Mouse (Mus musculus): Measurements from ENCODE around the gene Mrpl51. TPM values are rescaled to one million over a fixed set of nuclear protein-coding genes. Genes with fewer than 3 reads are reported as not detected.

Gene Mrpl51
- polyA plus RNA-seq (2015; fragmentation: Illumina TruSeq; extraction: RNeasy Lipid Tissue Mini Kit (QIAGEN cat#74804); ENCODE audit: low read depth, low replicate concordance): 88.5 TPM

GRCm38 (mm10) chr6:125191332-125192015 is at the start of gene Mrpl51, which contains the start of gene Ncapd2:
Mrpl51 (plus strand) TSS chr6:125191801.
Ncapd2 (minus strand) TSS chr6:125191701.

GRCm38 (mm10) chr6:125145001-125145400 is 46.6 kb upstream of the Mrpl51 start, which contains the start of gene Iffo1:
Iffo1 (plus strand) TSS chr6:125145241.

GRCm38 (mm10) chr6:125166051-125166751 is 25.4 kb upstream of the Mrpl51 start, which contains the start of gene Gapdh:
Gapdh (minus strand) TSS chr6:125166467.

GRCm38 (mm10) chr6:125215148-125215954 is 23.8 kb downstream of the Mrpl51 start, which contains the start of gene Vamp1:
Vamp1 (plus strand) TSS chr6:125215551.

GRCm38 (mm10) chr6:125231117-125232044 is 39.8 kb downstream of the Mrpl51 start, which contains the start of gene Tapbpl:
Tapbpl (minus strand) TSS chr6:125231860.

GRCm38 (mm10) chr6:125236782-125237181 is 45.2 kb downstream of the Mrpl51 start, which contains the start of gene Cd27:
Cd27 (minus strand) TSS chr6:125237010.

Other genes with a start within 250 kb of the Mrpl51 start
- 223 TPM for gene Cops7a, start 226.3 kb upstream of the Mrpl51 start, polyA plus RNA-seq (2015; fragmentation: Illumina TruSeq; extraction: RNeasy Lipid Tissue Mini Kit (QIAGEN cat#74804); ENCODE audit: low read depth, low replicate concordance)
- gene Pianp, start 195.1 kb upstream of the Mrpl51 start, polyA plus RNA-seq (2015; fragmentation: Illumina TruSeq; extraction: RNeasy Lipid Tissue Mini Kit (QIAGEN cat#74804); ENCODE audit: low read depth, low replicate concordance): 147 TPM
- gene Zfp384, start 182.7 kb upstream of the Mrpl51 start, polyA plus RNA-seq (2015; fragmentation: Illumina TruSeq; extraction: RNeasy Lipid Tissue Mini Kit (QIAGEN cat#74804); ENCODE audit: low read depth, low replicate concordance): 32.4 TPM
- 59.0 TPM for gene Ing4, start 152.0 kb upstream of the Mrpl51 start, polyA plus RNA-seq (2015; fragmentation: Illumina TruSeq; extraction: RNeasy Lipid Tissue Mini Kit (QIAGEN cat#74804); ENCODE audit: low read depth, low replicate concordance)
- gene Acrbp, start 142.1 kb upstream of the Mrpl51 start, polyA plus RNA-seq (2015; fragmentation: Illumina TruSeq; extraction: RNeasy Lipid Tissue Mini Kit (QIAGEN cat#74804); ENCODE audit: low read depth, low replicate concordance): 11.1 TPM
- gene Lpar5, start 123.9 kb upstream of the Mrpl51 start, polyA plus RNA-seq (2015; fragmentation: Illumina TruSeq; extraction: RNeasy Lipid Tissue Mini Kit (QIAGEN cat#74804); ENCODE audit: low read depth, low replicate concordance): not detected
- gene Chd4, start 95.8 kb upstream of the Mrpl51 start, polyA plus RNA-seq (2015; fragmentation: Illumina TruSeq; extraction: RNeasy Lipid Tissue Mini Kit (QIAGEN cat#74804); ENCODE audit: low read depth, low replicate concordance): 73.7 TPM
- 19.9 TPM for gene Nop2, start 59.9 kb upstream of the Mrpl51 start, polyA plus RNA-seq (2015; fragmentation: Illumina TruSeq; extraction: RNeasy Lipid Tissue Mini Kit (QIAGEN cat#74804); ENCODE audit: low read depth, low replicate concordance)
- 47.2 TPM for gene Iffo1, start 46.6 kb upstream of the Mrpl51 start, polyA plus RNA-seq (2015; fragmentation: Illumina TruSeq; extraction: RNeasy Lipid Tissue Mini Kit (QIAGEN cat#74804); ENCODE audit: low read depth, low replicate concordance)
- 3,136 TPM for gene Gapdh, start 25.3 kb upstream of the Mrpl51 start, polyA plus RNA-seq (2015; fragmentation: Illumina TruSeq; extraction: RNeasy Lipid Tissue Mini Kit (QIAGEN cat#74804); ENCODE audit: low read depth, low replicate concordance)
- 21.1 TPM for gene Ncapd2, start 100 bp upstream of the Mrpl51 start, polyA plus RNA-seq (2015; fragmentation: Illumina TruSeq; extraction: RNeasy Lipid Tissue Mini Kit (QIAGEN cat#74804); ENCODE audit: low read depth, low replicate concordance)
- 241 TPM for gene Vamp1, start 23.8 kb downstream of the Mrpl51 start, polyA plus RNA-seq (2015; fragmentation: Illumina TruSeq; extraction: RNeasy Lipid Tissue Mini Kit (QIAGEN cat#74804); ENCODE audit: low read depth, low replicate concordance)
- gene Tapbpl, start 40.1 kb downstream of the Mrpl51 start, polyA plus RNA-seq (2015; fragmentation: Illumina TruSeq; extraction: RNeasy Lipid Tissue Mini Kit (QIAGEN cat#74804); ENCODE audit: low read depth, low replicate concordance): 6.2 TPM
- not detected for gene Cd27, start 45.2 kb downstream of the Mrpl51 start, polyA plus RNA-seq (2015; fragmentation: Illumina TruSeq; extraction: RNeasy Lipid Tissue Mini Kit (QIAGEN cat#74804); ENCODE audit: low read depth, low replicate concordance)
- not detected for gene Tuba3a, start 94.2 kb downstream of the Mrpl51 start, polyA plus RNA-seq (2015; fragmentation: Illumina TruSeq; extraction: RNeasy Lipid Tissue Mini Kit (QIAGEN cat#74804); ENCODE audit: low read depth, low replicate concordance)
- 11.3 TPM for gene Ltbr, start 122.1 kb downstream of the Mrpl51 start, polyA plus RNA-seq (2015; fragmentation: Illumina TruSeq; extraction: RNeasy Lipid Tissue Mini Kit (QIAGEN cat#74804); ENCODE audit: low read depth, low replicate concordance)
- 3.2 TPM for gene Scnn1a, start 128.9 kb downstream of the Mrpl51 start, polyA plus RNA-seq (2015; fragmentation: Illumina TruSeq; extraction: RNeasy Lipid Tissue Mini Kit (QIAGEN cat#74804); ENCODE audit: low read depth, low replicate concordance)
- gene Tnfrsf1a, start 157.6 kb downstream of the Mrpl51 start, polyA plus RNA-seq (2015; fragmentation: Illumina TruSeq; extraction: RNeasy Lipid Tissue Mini Kit (QIAGEN cat#74804); ENCODE audit: low read depth, low replicate concordance): 10.8 TPM
- gene Plekhg6, start 189.0 kb downstream of the Mrpl51 start, polyA plus RNA-seq (2015; fragmentation: Illumina TruSeq; extraction: RNeasy Lipid Tissue Mini Kit (QIAGEN cat#74804); ENCODE audit: low read depth, low replicate concordance): not detected

Measured in brain, adult 10 weeks (tissue).